Mouse (Mus musculus): ENCODE data around the gene BC024978.

BC024978 gene

GRCm38 (mm10) chr7:27251946-27252345 is 56.4 kb downstream of the BC024978 start:
- in situ Hi-C loops (cut with MboI, MseI), result no loop called here

- in situ Hi-C loops (cut with MboI, MseI), result no loop called here
These were observed 60.1 kb downstream of the BC024978 start for GRCm38 (mm10) chr7:27255721-27256120.

GRCm38 (mm10) chr7:27257046-27257851 is 61.7 kb downstream of the BC024978 start:
- in situ Hi-C loops (cut with MboI, MseI), result no loop called here

GRCm38 (mm10) chr7:27257852-27258204 is 62.2 kb downstream of the BC024978 start:
- in situ Hi-C loops (cut with MboI, MseI), result no loop called here

- in situ Hi-C loops (cut with MboI, MseI), result no loop called here
These were observed 62.8 kb downstream of the BC024978 start, which contains the start of gene Numbl for GRCm38 (mm10) chr7:27258205-27258899. Gene Numbl, plus strand, starts transcription at chr7:27258433.

- in situ Hi-C loops (cut with MboI, MseI), result no loop called here
These were observed 63.7 kb downstream of the BC024978 start for GRCm38 (mm10) chr7:27259271-27259721.

GRCm38 (mm10) chr7:27259771-27260170 is 64.2 kb downstream of the BC024978 start:
- in situ Hi-C loops (cut with MboI, MseI), result no loop called here

Data from T-helper 17 cell (primary cell).